Mouse (Mus musculus): ENCODE measurements around the gene Itprid1. TPM values are rescaled to one million over a fixed set of nuclear protein-coding genes. Genes with fewer than 3 reads are reported as not detected.

Gene Itprid1
- not detected for polyA plus RNA-seq (2015; fragmentation: Illumina TruSeq; extraction: RNeasy Lipid Tissue Mini Kit (QIAGEN cat#74804); ENCODE audit: insufficient read depth, low read depth, low replicate concordance)

GRCm38 (mm10) chr6:55836650-55837320 lies at the start of gene Itprid1:
Gene Itprid1, plus strand, starts transcription at chr6:55836895.

GRCm38 (mm10) chr6:56017291-56017994 lies 180.7 kb downstream of the Itprid1 start, which contains the start of gene Ppp1r17:
Gene Ppp1r17, plus strand, starts transcription at chr6:56017497.

Other genes starting within 250 kb of the Itprid1 start
- gene Neurod6, start 155.6 kb upstream of the Itprid1 start, polyA plus RNA-seq (2015; fragmentation: Illumina TruSeq; extraction: RNeasy Lipid Tissue Mini Kit (QIAGEN cat#74804); ENCODE audit: insufficient read depth, low read depth, low replicate concordance), result not detected
- gene Ppp1r17, start 180.6 kb downstream of the Itprid1 start, polyA plus RNA-seq (2015; fragmentation: Illumina TruSeq; extraction: RNeasy Lipid Tissue Mini Kit (QIAGEN cat#74804); ENCODE audit: insufficient read depth, low read depth, low replicate concordance), result not detected